Mouse (Mus musculus) forelimb bud, embryonic 11.5 days (tissue): Measurements from ENCODE around the gene Arhgap4.

Source experiments
- DNase-seq: peaks from one replicate; pipeline ENCODE4 v3.0.0-alpha.2; 2012; ENCODE audit warnings: low read depth, low spot score

Arhgap4 gene

DNA sequence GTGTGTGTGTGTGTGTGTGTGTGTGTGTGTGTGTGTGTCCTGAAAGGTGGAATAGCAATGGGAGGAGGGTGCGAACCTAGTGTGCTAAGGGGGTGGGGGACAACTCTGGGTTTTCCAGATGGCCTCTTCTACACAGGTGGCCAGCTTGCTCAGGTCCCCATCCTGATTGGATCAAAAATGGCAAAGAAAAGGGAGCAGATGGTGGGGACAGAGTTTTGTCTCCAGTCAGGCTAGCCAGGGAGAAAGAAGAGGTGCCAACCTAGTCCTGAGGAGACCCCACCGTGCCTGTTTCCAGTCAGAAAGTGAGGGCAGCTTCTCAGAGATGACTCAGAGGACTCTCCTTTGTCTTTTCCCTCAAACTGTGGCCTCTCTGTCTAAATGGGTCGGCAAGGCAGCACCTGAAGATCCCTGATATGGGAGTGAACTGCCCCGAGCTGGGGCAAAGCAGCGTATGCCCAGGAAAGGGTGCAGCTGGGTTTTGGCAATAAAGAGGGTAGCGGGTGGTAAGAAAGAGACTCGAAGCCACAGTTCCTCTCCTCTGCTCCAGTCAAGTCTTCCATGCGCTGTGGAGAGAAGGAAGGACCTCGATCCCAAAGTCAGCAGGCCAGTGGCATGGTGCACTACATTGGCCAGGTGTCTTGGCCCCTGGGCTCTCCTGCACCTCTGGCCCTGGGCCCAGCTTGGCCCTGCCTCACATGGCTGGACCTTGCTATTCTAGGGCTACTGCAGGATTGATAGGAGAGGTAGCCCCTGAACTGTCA is 67.2 kb downstream of the Arhgap4 start:
- DNase-seq: no peak
